Mouse (Mus musculus) retina, embryonic 14.5 days (tissue): Measurements from ENCODE around the gene Hamp.
A peak's percentile ranks its signal among the peaks of the same experiment; 100 is the strongest.
"Not testable (repeated sequence)": the region's sequence is repeated elsewhere in the genome, so short reads cannot be mapped to it uniquely, and the experiment has no call there.

ENCODE experiments used
- DNase-seq: peaks from one replicate; pipeline ENCODE4 v3.0.0-alpha.2; 2015; ENCODE audit warnings: low spot score

Hamp gene

DNA sequence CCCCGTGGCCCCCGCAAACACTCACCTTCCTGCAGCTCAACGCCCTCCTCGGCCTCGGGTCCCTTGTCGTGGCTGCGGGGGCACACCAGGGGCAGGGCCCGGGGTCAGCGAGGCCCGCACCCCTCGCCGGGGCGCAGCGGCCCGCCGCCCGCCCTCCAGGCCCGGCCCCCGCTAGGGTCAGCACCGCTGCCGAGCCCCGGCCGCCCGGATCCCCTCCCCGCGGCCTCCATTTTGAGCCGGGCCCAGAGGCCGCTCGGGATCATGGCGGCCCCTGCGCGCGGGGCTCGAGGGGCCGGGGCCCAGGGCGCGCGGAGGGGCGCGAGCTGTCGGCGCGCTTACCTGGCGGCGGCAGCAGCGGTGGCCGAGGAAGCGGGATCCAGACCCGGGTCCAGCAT, 12.5 kb upstream of the Hamp start:
- peak; percentile 61 for DNase-seq

DNA sequence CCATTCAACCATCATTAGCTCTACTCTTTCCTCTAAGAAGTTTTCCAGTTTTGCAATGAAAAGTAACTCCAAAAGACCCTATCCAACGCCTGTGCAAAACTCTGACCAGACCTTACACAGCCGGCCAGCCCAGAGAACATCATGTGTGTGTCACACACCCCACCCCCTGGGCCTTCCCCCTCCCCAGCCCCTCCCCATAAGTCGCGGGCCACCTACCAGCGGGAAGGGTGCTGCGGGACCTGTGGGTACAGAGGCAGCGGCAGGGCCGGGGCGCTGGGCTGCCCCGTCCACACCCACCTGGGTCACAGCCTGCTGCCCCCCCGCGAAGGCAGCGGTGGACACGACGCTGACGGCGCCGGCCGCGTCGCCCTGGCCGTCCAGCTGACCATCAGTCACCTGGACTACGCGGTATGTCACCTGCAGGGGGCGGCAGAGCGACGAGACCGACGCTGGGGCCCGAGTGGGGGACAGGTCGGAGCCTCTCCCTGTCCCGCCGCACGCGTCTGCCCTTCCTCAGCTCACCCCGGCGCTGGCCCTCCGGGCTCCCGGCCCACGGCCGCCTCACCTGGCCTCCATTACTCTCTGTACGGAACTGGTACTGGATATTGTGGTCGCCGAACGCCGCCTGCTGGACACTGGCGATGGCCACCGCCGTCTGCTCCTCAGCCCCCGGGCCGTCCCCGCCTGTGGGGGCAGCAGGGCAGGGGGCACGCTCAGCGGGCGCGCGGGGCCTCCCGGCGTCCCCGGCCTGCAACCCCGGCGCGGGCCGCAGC, 11.9 kb upstream of the Hamp start:
- DNase-seq = peak; percentile 92

DNA sequence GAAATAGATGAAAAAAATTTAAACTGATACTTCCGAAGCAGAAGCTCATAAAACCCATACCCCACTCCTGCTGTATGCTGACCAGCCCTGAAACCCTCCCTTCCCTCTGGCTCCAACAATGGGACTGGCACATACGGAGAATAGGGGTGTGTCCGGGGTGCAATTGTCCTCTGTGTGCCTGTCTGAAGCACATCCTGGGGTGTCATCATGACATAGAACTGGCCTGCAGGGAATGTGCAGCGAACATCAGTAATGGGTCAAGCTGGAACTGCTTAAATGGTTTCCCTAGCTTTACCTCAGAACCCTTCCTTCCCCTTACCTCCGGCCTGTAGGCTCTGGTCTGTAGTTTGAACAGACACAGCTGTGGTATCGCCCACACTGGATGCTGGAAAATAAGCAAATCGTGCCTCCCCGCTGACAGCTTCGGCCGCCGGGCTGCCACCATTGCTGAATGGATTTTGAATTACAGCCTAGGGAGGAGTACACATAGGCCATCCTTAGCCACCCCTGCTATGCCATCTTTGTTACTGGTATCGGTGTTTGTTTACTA, 11.2 kb upstream of the Hamp start:
- DNase-seq = peak; percentile 1

DNA sequence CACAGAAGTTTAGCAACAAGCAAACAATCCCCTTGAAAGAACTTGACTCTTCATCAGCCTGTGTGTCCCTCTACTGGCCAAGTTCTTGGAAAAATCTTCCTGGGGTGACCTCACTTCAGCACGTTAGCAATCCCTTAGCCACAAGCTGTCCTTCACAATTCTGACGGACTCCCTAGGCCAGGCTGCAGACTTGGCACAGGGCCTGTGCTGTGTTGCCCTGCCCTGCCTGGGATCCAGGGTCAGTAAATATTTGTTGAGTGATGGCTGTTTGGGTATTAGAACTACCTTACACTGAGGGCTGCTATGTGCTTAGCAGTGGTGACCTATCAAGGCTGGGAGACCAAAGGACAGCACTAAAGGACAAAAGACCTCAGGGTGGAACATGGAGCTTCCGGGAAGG, 10.2 kb upstream of the Hamp start:
- DNase-seq = peak; percentile 1

DNA sequence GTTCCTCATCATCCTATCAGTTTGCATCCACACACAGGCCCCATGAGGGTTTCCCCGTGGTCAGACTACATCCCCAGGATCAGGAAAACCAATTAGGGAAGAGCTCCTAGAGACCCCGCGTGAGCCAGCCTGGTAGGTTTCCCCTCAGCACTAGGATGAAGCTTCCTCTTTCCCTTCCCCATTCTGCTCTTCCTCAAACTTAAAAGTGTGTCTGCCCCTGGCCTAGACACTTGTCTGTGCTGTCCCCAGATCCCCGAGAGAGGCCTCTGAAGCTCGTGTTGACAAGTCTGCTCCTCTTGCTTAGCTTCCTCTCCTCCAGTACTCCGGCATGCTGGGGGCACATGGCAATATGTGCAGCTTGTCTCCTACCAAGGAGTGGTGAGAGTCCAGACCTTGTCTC, 9.6 kb upstream of the Hamp start:
- peak; percentile 0 for DNase-seq

DNA sequence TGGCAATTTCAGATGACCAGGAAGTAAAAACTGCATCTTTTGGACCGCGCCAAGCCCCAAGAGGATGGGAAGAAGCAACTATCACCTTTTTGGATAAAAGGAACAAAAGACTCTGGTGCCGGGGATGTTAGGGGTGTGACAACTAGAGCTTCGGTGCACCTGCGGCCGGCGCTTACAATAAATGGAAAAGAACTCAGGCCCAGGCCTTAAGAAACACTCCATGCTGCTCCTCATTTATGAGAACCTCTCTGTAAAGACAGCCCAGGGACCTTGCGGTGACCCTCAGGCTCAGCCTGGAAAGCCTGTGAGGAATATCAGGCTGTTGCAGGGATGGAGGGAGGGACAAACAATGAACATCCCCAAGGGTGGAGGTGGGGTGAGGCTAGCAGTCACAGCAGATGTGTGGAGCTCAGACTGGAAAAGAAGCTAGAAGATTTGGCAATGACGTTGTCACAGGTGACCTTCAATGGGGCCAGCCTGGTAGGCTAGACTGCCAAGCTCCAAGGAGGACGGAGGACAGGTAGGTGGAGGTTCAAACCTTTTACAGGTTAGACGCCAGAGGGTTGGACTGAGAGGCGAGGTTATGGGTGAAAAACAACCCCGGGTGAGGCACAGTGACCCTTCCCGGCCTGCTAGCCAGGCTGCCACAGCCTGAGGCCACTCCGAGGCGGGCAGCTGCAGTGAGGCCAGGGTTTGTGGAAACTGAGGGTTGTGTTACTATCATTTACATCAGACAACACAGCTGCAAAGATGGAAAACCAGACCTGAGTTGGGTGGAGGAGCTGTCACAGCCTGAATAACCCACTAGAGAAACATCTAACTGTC, 8.8 kb upstream of the Hamp start:
- peak; percentile 0 for DNase-seq

DNA sequence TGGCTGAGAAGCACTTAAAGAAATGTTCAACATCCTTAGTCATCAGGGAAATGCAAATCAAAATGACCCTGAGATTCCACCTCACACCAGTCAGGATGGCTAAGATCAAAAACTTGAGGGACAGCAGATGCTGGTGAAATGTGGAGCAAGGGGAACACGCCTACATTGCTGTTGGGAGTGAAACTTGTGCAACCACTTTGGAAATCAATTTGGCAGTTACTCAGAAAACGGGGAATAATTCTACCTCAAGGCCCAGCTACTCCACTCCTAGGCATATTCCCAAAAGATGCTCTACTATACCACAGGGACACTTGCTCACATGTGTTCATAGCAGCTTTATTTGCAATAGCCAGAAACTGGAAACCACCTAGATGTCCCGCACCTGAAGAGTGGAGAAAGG, 6.1 kb upstream of the Hamp start:
- not testable (repeated sequence) for DNase-seq

DNA sequence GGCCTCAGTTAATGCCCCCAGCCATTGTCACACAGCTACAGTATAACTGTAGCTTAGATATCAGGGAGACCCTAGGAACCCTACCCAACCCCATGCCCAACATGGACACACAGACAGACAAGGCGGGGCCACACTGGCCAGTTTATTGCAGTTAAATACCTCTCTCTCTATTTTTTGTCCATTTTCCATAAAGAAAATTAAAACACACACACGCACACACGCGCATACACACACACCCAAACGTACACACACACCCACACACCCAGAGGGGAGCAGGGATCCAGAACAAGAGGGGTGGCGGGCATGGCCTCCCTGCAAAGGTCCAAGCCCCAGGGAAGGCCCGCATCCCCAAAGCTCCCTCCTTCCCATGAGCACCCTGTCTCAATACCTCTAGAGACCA, 2.0 kb upstream of the Hamp start:
- DNase-seq = no peak

DNA sequence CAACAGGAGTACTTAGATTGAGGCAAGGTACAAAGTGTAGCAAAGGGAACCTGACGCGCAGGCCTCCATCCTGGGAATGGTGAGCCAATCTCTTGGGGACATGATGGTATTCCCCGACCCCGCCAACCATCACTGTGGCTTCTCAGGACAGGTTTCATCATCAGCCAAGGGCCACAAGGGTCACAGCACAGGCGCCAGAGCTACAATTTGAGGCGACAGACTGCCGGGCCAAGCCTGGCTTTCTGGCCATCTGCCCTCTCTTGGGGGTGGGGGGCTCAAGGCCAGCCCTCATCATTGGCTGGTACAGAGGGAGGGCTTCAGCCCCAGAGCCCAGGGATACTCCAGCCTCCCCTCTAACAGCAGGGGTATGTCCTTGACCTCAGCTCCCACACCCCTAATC, 1.6 kb upstream of the Hamp start:
- DNase-seq = peak; percentile 1

DNA sequence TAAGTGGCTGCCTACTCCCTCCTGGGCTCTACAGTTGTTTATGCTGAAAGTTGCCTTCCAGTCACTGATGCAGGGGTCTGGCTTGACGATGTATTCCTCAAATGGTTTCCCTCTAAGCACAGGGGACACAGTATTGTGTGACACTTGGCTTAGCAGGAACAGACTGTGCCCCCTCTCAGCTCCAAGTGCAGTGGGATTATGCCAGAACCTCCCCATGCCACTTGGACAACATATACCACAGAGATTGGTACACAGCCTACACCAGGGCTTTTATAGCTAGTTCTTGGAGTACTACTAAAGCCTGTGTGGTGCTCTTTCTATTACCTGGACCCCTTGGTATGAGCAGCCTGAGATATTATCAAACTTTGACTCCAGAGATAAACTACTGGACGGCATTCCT, 874 bp upstream of the Hamp start:
- DNase-seq = peak; percentile 1

DNA sequence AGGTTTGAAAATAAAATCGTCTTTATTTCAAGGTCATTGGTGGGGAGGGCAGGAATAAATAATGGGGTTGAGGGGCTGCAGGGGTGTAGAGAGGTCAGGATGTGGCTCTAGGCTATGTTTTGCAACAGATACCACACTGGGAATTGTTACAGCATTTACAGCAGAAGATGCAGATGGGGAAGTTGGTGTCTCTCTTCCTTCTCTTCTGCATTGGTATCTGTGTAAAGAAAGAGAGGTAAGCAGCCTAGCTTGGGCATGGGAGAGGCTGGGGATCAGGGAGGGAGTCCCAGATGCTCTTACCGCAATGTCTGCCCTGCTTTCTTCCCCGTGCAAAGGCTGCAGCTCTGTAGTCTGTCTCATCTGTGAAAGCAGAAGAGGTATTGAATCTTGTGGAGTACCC, 1.5 kb downstream of the Hamp start:
- DNase-seq = not testable (repeated sequence)

DNA sequence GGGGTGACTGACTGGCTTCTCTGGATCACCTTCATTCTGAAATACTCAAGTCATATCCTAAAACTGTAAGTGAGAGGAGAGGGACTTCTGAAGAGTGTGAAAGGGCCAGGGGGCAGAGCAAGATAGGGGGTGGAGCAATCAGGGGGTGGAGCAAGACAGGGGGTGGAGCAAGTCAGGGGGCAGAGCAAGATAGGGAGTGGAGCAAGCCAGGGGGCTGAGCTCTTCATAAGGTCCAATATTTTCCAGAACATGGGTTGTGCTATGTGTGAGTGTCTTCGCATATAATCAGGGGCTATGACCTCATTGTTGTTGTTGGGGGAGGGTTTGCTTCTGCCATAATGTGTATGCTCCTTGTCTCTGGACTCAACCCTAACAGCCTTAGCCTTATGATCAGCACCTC, 3.8 kb downstream of the Hamp start:
- DNase-seq = not testable (repeated sequence)

DNA sequence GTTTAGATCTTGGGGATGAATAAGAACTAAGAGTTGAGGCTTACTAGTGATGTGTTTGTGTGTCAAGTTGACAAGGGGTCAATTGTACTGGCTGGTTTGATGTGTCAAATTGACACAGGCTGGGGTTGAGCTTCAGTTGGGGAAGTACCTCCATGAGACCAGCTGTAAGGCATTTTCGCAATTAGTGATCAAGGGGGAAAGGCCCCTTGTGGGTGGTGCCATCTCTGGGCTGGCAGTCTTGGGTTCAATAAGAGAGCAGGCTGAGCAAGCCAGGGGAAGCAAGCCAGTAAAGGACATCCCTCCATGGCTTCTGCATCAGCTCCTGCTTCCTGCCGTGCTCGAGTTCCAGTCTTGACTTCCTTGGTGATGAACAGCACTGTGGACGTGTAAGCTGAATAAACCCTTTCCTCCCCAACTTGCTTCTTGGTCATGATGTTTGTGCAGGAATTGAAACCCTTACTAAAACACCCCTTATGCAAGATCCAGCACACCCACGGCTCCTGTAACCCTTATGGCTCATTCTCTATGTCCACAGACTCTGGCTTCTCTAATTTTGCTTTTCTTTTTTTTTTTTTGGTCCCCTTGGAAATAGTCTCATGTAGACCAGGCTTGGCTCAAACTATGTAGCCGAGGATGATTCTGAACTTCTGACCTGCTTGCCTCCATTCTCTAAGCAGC, 8.3 kb downstream of the Hamp start:
- not testable (repeated sequence) for DNase-seq

DNA sequence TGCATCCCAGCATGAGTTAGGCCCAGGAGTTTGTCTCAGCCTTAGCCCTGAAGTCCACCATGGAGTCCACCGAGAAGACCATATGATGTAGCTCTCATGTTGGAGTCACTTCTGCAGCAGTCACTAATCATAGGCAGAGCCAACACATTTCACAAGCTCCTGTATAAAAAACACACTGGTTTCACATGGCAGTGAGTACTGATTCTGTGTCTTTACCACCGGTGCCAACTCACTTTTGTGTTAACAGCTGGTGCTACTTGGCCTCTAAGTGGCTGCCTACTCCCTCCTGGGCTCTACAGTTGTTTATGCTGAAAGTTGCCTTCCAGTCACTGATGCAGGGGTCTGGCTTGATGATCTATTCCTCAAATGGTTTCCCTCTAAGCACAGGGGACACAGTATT, 19.3 kb downstream of the Hamp start, which contains the start of gene Hamp2:
Gene Hamp2, minus strand, starts transcription at position 101 of the 400 bp plus-strand sequence.
- DNase-seq = not testable (repeated sequence)

DNA sequence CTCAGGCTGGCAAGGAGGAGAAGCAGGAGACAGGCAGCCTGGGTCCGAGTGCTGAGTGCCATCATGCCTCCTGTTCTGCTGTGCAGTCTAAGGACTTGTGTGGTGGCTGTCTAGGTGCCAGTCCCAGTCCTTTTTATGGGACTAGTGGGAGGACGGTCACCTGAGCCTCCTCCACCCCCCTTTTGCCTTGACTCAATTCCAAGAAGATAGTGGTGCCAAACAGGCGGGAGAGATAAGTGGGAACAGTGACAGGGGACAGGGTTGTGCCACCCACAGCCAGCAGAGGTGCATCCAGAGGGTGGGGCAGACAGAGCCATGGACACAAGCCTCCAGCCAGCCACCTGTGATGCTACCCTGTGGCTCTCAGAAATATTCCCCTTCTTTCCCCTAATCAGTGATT, 19.8 kb downstream of the Hamp start:
- DNase-seq = no peak

DNA sequence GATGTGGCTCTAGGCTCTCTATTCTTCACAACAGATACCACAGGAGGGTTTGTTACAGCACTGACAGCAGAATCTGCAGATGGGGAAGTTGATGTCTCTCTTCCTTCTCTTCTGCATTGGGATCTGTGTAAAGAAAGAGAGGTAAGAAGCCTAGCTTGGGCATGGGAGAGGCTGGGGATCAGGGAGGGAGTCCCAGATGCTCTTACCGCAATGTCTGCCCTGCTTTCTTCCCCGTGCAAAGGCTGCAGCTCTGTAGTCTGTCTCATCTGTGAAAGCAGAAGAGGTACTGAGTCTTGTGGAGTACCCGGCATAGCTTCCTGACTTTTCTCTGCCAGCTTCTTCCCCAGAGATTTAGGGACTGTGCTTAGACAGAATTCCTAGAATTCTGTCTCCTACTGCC, 21.3 kb downstream of the Hamp start:
- DNase-seq = not testable (repeated sequence)

DNA sequence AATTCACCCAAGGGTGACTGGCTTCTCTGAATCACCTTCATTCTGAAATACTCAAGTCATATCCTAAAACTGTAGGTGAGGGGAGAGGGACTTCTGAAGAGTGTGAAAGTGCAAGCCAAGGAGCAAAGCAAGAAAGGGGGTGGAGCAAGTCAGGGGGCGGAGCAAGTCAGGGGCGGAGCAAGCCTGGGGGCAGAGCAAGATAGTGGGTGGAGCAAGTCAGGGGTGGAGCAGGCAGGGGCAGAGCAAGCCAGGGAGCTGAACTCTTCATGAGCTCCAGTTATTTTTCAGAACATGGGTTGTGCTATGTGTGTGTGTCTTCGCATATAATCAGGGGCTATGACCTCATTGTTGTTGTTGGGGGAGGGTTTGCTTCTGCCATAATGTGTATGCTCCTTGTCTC, 23.6 kb downstream of the Hamp start:
- peak; percentile 1 for DNase-seq

DNA sequence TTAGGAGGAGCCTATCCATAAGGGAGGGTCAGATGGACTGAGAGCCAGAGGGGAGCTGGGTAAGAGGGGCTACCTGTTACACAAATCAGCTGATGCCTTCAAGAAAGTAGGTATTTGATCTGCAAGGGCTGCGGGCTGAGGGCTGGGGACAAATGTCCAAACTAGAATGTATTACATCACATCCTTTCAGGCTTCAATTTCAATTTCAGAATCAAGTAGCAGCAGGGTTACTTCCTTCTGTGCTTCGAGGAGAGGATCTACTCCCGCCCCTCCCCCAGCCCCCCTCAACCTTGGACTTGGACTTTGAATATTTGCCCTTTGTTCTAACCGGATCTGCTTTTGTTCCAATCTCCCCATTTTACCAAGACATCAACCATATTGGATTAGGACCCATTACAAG, 26.6 kb downstream of the Hamp start:
- no peak for DNase-seq

DNA sequence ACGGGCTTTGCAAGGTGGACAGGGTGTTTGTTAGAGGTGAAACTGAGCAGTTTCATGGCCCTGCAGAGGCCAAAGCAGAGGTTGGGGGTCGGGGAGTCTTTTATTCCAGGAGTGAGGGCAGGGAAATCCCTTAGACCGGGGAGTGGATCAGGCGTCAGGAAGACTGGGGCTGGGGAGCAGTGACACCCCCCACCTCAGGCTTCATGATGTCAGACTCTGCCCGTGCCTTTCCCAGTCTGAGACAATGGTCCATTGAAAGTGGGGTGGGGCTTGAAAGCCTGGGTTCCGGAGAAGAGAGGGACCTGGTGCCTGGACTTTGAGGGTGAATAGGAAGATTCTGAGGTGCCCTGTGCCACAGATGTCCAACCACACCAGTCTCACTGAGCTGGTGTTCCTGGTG, 27.1 kb downstream of the Hamp start:
- DNase-seq = no peak

DNA sequence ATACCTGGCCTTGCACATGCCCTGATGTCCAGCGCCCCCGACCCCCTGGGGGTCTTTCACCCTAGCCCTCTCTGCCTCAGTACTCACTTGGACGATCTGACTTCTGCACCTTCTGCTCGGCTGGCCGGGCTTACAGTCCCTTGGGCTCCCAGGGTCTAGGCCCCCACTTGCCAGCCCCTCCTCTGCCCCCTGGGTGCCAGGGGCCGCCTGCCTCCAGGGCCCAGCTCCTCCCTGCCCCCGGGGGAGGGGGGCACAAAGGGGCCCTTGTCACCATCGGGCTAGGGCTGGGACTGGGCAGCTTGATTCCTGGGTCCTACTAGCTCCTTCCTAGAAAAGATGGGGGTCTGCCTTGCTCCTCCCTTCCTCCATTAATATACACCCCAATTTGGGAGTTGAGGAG, 29.1 kb downstream of the Hamp start, which contains the start of gene Mag:
Gene Mag, minus strand, starts transcription at position 142 of the 400 bp plus-strand sequence.
- peak; percentile 0 for DNase-seq

DNA sequence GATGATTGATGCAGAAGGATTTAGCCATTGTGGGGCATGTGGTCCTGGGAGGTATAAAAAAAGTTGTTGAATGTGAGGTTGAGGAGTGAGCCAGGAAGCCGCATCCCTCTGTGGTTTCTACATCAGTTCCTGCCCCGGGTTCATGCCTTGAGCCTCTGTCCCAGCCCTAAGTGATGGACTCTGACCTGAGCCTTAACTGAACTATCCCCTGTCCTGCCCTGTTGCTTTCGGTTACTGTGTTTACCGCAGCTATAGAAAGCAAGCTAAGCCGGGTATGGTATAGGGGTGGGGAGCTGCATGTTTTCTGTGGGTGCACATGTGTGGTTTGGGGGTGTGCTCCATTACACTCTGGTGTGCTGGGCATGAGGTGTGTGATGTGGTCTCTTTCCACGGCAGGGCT, 34.1 kb downstream of the Hamp start:
- DNase-seq = no peak

DNA sequence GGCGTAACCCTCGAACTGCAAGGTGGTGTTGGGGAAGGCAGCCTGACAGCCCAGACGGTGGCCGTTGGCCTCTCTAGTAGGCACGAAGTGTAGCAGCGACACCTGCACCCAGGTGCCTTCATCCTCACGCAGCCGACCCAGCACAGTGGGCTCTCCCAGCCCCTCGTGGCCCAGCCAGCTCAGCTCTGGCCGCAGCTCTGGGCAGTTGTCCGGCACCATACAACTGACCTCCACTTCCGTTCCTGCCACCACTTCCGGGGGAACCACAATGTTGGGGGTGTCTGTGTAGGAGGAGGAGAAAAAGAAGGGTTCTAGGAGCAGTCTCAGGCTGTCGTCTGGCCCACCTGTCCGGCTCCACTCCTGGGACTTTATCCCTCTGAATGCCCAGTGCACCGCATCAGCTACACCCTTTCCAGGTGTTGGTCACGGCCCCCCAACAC, 34.8 kb downstream of the Hamp start:
- DNase-seq = no peak
